Mouse (Mus musculus) hindbrain, embryonic 15.5 days (tissue): ENCODE data around the gene Slc9b1. TPM values are rescaled to one million over a fixed set of nuclear protein-coding genes. Genes with fewer than 3 reads are reported as not detected.

Experiments
- ATAC-seq: fragments of 200-750 bp; cut with Nextera tagmentation; 2 replicates; pipeline ENCODE4 v1.8.0; 2017; ENCODE audit warnings: low read depth, moderate number of reproducible peaks, moderate TSS enrichment; ENCODE audit not compliant: low FRiP score
- H3K27ac ChIP-seq: fragments of 300-500 bp; sonication (generic); replicated peaks from 2 replicates; pipeline ENCODE4 v1.5.1; 2015; ENCODE audit warnings: mild to moderate bottlenecking, inconsistent platforms
- H3K27me3 ChIP-seq: fragments of 300-500 bp; sonication (generic); 2 replicates; pipeline ENCODE4 v1.6.1; 2015; ENCODE audit warnings: control low read depth, inconsistent platforms
- H3K36me3 ChIP-seq: fragments of 300-500 bp; sonication (generic); 2 replicates; pipeline ENCODE4 v1.6.1; 2015; ENCODE audit warnings: control low read depth, inconsistent platforms
- H3K4me1 ChIP-seq: fragments of 300-500 bp; sonication (generic); replicated peaks from 2 replicates; pipeline ENCODE4 v1.6.1; 2015; ENCODE audit warnings: control low read depth, inconsistent platforms
- H3K4me2 ChIP-seq: fragments of 300-500 bp; sonication (generic); 2 replicates; pipeline ENCODE4 v1.6.1; 2015; ENCODE audit warnings: moderate library complexity, mild to moderate bottlenecking, inconsistent platforms
- H3K4me3 ChIP-seq: fragments of 300-500 bp; sonication (generic); 2 replicates; pipeline ENCODE4 v1.5.1; 2015; ENCODE audit warnings: mild to moderate bottlenecking, inconsistent platforms
- H3K9ac ChIP-seq: fragments of 300-500 bp; sonication (generic); 2 replicates; pipeline ENCODE4 v1.6.1; 2015; ENCODE audit warnings: inconsistent platforms
- H3K9me3 ChIP-seq: fragments of 300-500 bp; sonication (generic); 2 replicates; pipeline ENCODE4 v1.6.1; 2016; ENCODE audit warnings: control low read depth, inconsistent platforms
- polyA plus RNA-seq: library from polyadenylated mRNA; unstranded; fragments of >200 nt; fragmentation: Nextera tagmentation; extraction: Ambion mirVana; gene quantifications from 2 replicates; pipeline ENCODE4 v1.2.1, GENCODE M21; 2015

Gene Slc9b1
- polyA plus RNA-seq, 1 experiment from 2014 or later: not detected

GRCm38 (mm10) chr3:135444930-135445329 is 97.1 kb downstream of the Slc9b1 start:
- no peaks in the 10 kb centered on the region for H3K9me3 ChIP-seq
- ATAC-seq: no peak
- no peak overlapping the region for H3K9ac ChIP-seq
- no peaks in the 10 kb centered on the region for H3K27me3 ChIP-seq
- H3K4me3 ChIP-seq: no peak overlapping the region
- no peak overlapping the region for H3K4me2 ChIP-seq
- peaks cover 42% of the 10 kb centered on the region for H3K4me1 ChIP-seq
- H3K36me3 ChIP-seq: no peaks in the 10 kb centered on the region
- no peak overlapping the region for H3K27ac ChIP-seq

Other genes with a start within 250 kb of the Slc9b1 start
- 4.9 and 7.0 TPM in 2 replicates for gene Cenpe, start 135.5 kb upstream of the Slc9b1 start, polyA plus RNA-seq
- gene Bdh2, start 66.8 kb upstream of the Slc9b1 start, polyA plus RNA-seq: 3.5 and 3.6 TPM in 2 replicates
- 1.9 and 2.0 TPM in 2 replicates for gene Slc9b2, start 40.3 kb upstream of the Slc9b1 start, polyA plus RNA-seq
- gene Cisd2, start 75.9 kb downstream of the Slc9b1 start, polyA plus RNA-seq: 64.6 and 66.8 TPM in 2 replicates
- gene Ube2d3, start 90.1 kb downstream of the Slc9b1 start, polyA plus RNA-seq: 344 and 347 TPM in 2 replicates
- gene Manba, start 137.6 kb downstream of the Slc9b1 start, polyA plus RNA-seq: 6.3 and 6.7 TPM in 2 replicates